Mouse (Mus musculus): ENCODE results near the gene Atg7.
A peak's percentile ranks its signal among the peaks of the same experiment; 100 is the strongest.

The Atg7 gene

DNA sequence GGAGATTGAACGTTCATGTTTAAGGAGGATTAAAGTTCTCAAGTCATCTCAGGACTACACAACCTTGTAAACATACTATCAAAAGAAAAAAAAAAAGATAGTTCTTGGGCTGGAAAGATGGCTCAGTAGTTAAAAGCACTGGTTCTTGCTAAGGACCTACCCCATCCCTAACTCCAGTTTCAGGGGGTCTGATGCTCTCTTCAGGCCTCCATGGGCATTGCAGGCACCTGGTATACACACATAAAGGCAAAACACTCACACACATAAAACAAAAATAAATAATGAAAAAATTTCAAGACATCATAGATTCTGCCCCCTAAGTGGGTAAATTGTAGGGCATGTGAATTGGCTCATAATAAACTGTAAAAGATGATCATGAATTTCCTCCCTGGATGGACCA lies 42.5 kb downstream of the Atg7 start:
- DNase-seq (ENCODE audit: low read depth), result peak; percentile 24

DNA sequence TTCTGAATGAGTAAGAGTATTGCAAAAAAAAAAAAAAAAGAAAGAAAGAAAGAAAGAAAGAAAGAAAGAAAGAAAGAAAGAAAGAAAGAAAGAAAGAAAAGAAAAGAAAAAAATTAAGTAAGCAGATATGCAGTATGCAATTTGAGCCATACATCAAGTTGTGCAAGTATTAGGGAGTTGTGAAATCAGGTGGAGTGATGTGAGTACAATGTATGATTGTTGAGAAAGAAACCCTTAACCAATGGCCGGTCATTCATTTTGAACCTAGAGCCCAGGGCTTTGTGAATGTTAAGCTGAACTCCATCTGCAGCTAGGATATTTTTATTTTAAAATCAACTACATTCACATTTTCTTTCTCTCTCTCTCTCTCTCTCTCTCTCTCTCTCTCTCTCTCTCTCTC lies 44.1 kb downstream of the Atg7 start:
- peak; percentile 81 for DNase-seq (ENCODE audit: low read depth)

DNA sequence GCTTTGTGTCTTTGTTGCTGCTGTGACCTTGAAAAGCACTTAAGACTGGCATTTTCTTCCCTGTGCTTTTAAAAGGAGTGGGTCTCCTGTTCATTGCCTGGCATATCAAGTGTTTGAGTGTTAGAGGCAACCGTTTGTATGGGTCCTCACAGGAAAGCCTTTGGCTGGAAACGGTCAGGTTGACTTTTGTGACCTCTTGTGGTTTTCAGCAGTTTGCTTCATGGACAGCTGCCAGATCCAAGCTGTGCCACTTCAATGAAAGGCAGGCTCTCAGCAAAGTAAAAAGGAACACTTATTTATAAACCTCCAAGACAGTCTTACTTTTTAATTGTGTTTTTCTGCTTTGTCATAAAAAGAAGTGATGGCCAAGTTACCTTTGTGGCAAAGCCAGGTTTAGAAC lies 47.8 kb downstream of the Atg7 start:
- peak; percentile 88 for DNase-seq (ENCODE audit: low read depth)

DNA sequence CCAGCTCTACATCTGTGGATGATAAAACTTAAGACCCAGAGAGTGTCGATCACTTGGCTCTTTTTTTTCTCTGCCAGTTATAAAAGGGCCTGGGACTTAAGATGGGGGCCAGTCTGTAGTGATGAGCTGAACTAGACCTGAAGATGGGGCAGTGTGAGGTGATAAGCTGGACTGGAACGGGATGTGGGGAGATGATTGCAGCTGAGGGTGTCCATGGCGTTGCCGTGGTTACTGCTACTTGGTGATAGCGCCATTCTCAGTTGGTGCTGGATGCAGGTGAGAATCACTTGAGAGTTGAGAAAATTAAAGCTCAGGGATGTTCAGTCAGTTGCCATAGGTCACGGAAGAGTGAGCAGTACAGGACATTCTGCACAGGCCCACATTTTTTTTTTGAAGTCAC lies 48.6 kb downstream of the Atg7 start:
- DNase-seq (ENCODE audit: low read depth), result no peak

DNA sequence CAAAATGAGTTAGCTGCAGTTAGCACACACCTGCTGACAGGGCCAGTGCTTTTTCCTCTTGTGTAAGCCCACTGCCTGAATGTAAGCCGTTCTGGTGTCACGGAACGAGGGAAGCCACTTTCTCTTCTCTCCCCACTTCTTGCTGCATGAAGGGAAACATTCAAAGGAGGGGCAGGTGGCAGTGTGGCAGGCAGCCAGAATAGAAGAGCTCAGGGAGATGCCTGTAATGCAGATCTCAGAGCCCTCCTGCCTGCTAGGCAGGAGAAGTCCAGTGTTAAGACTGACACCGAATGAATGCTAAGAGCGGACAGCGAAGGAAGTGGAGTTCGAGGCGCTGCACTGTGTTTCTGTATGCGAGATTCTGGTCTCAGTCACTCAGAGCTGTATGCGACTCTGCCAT lies 49.8 kb downstream of the Atg7 start:
- no peak for DNase-seq (ENCODE audit: low read depth)

DNA sequence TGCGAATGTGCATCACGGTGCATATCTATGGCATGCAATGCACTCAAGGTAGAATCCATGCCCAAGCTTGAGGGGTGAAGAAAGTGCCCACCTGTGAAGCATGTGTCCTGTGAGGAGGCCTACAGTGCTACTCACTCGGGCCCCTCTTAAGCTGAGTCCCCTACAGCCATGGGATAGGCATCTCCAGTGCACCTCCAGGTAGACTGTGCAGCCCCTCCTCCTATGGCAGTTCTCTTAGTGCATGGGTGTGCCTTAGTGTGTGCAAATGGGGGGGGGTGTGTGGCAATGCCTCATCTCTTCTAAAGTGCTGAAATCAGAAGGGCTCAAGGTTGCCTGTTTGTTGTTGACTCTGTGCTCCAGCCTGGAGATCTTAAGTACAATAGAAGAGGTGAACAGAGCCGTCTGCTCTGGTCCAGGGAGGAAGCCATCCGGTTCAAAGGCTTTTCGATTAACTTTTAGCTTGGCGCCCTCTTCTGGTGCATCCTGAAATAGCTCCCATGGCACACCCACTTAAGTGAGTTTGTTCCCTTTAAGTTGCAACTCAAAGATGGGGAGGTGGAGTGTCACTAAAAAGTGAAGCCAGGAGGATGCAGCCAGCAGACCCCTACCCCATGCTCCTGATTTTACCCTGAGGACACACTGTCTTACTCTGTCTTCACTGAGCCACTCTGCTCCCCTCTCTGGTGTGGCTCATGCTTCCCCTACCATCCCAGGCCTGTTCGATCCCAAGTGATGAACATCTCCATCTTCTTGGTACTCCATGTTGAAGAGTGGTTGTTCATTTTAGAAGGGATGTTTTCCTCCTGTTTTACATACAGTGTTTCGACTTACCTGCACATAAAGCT lies 55.0 kb downstream of the Atg7 start:
- peak; percentile 91 for DNase-seq (ENCODE audit: low read depth)

DNA sequence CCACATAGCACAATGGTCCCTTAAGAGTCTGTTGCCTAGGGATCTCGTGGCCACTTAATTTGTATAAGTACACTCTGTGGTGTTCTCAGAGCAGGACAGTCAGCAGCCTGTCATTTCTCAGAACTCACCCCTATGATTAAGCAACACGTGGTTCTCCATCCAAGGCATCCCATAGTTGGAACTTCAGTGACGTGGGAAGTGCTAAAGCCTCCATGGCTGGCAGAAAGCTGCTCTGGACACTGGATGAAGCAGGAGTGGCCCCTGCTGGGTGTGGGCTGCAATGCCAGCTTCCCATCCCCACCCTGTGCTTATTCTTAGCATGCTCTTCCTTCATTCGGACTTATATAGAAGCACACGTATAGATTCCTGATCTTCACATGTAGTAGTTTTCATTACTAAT lies 55.7 kb downstream of the Atg7 start:
- peak; percentile 76 for DNase-seq (ENCODE audit: low read depth)

DNA sequence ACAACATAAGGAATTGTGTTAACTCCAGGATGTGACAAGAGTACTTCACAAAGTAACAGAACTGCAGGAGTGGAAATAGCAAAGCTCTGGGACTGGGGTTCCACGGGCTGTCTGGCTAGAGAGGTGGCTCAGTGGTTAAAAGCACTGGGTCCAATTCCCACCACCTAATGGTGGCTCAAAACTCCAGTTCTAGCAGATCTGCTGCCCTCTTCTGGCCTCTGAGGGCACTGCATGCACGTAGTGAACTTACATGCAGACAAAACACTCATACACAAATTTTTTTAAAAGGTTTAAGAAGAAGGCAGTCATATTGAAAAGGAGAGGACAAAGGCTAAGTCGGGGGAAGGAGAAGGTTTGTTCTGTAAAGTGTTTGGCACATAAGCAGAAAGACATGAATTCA lies 57.8 kb downstream of the Atg7 start:
- DNase-seq (ENCODE audit: low read depth), result peak; percentile 50

DNA sequence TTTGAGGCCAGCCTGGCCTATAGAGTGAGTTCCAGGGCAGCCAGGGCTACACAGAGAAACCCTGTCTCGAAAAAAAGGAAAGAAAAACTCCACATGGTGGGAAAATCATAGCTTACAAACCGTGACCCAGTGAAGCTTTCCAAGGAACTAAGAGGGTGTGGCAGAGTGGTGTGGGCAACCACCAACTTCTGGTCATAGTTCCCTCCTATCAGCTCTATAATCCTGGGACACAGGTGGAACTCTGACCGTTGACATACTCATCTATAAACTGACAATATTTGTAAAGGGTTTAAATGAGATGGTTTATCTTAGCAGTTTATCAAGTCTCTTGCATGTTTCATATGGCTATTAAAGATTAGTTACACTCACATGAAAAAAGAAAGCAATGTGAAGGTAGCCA lies 64.1 kb downstream of the Atg7 start:
- DNase-seq (ENCODE audit: low read depth), result no peak

DNA sequence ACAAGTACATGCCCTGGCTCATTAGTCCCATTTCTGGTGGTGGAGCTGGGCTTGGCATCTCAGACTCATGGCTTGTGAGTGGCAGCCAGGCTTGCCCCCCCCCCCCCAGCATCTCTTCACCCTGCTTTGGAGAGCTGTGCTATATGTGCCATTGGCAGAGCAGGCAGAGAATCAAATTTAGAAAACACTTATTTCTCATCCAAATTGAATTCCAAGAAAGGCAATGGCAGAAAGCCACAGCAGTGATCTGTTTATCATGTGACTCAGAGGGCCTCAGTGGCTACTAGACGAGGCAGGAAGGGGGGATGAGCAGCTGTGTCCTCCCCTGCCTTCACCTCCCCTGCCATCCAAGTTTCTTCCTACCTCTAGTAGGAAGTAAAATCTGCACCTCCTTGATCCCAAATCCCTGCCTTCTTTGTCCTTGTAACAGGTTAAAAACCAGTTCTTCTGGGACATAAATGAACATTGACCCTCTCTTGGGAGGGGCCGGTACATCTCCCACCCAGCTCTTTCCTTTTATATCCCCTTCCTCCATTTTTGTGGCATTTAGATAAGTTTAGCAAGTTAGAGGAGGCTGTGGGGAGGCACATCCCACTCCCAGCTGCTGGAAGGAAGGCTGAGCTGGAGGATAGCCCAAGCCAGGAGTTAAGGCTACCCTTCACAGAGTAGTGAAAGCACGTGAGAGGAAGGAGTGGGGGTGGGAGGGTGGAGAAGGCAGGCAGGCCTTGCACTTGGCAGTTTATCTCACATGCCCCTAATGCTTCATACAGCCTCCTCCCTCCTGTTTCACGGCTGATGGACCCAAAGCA lies 69.5 kb downstream of the Atg7 start:
- DNase-seq (ENCODE audit: low read depth), result peak; percentile 82

DNA sequence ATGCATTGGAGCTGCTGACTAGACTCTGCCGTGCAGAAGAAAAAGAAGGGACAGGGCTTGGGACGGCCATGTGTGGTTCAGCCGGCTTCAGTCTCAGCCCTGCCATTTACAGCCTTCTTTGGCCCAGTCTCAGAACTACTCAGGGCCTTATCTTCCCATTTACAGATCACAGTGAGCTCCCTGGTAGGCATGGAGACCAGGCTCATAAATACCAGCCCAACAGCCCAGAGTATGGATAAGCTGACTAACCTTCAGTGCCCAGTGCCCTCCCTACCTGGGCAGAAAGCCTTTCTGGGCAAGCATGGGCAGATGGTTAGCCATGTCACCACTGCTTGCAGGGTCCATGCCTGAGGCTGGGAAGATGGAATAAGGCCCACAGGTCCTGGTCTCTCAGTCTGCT lies 70.6 kb downstream of the Atg7 start:
- no peak for DNase-seq (ENCODE audit: low read depth)

DNA sequence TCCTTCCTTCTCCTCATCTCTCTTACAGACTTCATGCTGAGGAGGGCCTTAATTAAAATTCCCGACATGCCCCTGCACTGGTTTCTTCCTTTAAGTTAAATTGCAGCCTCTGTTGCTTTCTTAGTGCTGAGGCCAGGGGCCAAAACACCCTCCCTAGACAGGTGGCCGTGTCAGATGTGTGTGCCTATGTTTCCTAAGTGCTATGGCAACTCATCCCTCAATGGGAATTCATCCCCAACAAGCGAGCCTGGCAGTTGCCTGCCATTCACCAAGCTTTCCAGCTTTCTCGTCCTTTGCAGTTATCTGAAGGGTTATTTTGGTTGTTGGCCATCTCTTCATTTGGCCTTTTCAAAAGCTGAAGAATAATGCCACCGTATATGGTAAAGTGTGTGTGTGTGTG lies 71.8 kb downstream of the Atg7 start:
- no peak for DNase-seq (ENCODE audit: low read depth)

DNA sequence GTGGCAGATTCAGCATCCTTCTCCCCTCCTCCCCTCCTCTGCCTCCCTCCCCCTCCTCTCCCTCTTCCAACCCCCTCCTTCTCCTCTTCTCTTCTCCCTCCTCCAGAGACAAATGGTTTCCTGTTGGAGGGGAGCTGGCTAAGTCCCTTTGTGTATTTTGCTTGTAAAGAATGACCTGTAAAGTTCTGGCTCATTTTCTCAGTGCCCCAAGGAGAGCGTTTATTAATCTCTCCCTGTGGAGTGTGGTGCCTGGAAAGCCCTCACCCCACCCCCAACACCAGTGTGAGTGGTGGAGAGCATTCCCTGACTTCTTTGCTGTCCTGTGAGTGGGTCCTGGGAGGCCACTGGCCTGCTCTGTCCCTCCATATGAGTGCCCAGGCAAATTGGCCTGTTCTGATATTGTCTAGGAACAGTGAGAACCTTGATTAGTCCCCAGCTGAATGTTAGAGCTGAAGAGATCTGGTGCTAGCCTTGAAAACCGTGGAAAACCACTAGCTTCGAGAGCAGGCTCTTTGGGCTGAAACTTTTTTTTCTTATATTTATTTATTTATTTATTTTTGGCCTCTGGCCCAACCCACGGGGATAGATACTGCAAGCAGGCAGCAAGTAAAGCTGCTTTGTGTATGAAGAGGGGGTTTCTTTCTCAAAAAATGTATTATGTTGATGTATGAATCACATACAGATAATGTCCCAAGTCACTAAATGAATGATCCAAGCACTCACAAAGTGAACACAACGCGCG lies 72.6 kb downstream of the Atg7 start:
- DNase-seq (ENCODE audit: low read depth), result peak; percentile 58

DNA sequence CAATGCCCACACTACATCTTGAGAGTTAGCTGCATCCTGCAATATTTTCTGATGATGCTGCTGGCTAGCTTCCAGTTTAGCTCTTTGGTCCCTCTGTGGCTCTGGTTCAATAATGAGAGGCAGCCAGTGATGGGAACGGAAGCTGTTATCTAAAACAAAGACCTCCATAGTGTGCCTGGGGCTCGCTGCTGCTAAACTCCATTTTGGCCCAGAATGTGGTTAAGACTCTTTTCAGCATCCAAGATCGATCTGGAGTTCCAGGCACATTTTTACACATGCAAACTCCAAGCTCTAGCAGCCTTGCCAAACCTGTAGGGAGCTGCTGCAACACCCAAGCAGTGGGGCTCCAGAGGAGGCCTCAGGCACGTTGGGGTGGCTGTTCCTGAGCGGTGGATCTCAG lies 76.2 kb downstream of the Atg7 start:
- no peak for DNase-seq (ENCODE audit: low read depth)

DNA sequence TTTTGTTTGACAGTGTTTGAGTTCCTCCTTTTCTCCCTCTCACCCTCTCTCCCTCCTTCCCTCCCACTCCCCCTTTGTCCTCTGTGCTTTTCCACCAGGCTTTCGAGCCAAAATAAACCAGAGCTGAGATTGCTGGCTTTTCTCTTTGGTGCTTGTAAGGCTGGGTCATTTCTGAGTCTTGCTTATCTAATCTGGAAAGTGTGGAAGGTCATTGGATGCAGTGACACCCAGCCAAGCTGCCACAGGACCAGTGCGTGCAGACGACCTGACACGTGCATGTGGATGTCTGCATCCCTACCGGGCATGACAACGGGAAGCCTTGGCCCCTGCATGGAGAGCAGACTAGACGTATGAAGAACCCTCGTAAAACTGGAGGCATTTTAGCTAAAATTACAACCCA lies 76.8 kb downstream of the Atg7 start:
- no peak for DNase-seq (ENCODE audit: low read depth)

DNA sequence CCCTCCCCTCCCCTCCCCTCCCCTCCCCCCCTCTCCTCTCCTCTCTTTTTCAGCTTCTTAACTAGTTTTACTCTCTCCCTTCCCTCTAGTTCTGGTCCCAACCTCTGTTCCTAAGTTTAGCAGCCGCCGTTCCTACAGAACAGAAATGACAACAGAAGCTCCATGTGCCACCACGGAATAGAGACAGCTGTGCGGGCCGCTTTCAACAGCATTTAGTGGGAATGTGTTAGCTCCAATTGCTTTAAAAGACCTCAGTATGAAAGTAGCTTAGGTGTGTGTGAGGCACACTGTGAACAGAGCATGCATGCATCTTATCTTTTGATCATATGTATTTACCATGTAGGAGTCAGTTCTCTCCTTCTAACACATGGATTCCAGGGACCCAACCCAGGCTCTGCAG lies 79.1 kb downstream of the Atg7 start:
- DNase-seq (ENCODE audit: low read depth), result no peak

DNA sequence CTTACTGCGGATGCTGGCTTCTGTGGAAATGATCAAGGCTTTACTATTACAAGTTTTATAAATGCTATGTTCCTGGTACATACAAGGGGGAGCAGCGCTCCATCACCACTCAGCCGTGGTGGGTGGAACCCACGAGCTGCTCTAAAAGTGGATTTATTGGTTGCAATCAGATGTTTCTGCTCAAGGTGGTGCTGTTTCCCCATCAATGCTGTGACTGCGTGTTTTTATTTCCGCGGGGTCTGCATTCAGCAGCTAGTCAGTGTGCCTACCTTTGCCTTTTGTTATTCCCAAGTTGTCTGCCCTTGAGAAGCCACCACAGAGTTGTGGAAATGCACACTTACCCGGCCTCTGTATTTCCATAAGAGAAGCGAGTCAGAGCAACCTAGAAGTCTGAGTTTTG lies 81.0 kb downstream of the Atg7 start:
- DNase-seq (ENCODE audit: low read depth), result peak; percentile 84

DNA sequence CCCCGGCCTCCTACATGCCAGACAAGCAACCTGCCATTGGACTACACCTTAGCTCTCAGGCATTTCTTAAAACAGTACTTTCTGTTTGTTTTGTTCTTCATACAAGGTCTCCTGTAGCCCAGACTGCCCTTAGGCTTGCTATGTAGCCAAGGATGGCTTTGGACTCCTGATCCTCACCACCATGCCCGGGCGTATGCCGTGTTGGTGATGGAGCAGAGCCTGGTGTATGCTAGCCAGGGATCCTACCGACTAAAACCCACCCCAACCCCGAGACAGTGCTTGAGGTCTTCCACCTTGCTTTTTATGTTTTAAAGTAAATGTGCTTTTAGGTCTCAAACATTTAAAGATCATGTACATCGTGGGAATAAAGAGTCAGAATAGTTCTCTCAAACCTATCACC lies 81.5 kb downstream of the Atg7 start:
- no peak for DNase-seq (ENCODE audit: low read depth)

DNA sequence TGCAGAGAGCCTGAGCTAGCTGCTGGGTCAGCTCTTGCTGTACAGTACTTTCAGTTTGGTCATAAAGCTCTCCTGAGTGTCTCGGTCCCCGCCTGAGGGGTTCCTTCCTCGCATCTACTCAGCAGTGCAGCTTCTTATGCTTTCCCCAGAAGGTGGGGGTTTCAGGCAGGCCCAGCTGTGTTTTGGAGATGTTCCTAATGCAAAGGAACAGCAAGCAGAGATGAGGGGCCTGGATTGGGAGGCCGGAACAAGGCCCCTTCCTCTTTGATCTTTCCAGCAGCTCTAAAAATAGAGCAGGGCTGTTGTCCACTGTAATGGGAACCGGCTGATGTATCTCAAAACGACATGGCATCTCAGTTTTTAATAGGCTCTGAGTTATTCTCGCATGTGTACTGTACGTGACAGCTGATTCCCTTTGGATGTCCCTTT lies 82.3 kb downstream of the Atg7 start:
- DNase-seq (ENCODE audit: low read depth), result no peak

DNA sequence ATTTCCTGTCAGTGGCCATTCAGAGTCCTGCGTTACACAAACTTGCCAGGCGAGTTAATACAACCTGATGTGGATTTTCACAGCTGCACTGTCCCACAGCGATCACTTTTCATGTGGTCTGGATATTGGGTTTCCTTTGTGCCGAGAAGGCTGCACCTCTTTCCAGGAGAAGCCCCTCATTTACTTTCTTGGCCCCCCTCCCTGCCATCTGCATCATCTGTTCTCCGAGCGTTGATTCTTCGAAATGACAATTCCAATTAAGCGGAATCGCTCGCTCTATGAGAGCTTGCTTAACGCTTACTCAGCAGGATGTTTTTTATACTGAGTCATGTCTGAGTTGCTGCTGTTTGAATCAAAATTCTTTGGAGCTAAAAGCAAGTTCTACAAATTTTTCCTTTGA lies 83.8 kb downstream of the Atg7 start:
- DNase-seq (ENCODE audit: low read depth), result peak; percentile 59

DNA sequence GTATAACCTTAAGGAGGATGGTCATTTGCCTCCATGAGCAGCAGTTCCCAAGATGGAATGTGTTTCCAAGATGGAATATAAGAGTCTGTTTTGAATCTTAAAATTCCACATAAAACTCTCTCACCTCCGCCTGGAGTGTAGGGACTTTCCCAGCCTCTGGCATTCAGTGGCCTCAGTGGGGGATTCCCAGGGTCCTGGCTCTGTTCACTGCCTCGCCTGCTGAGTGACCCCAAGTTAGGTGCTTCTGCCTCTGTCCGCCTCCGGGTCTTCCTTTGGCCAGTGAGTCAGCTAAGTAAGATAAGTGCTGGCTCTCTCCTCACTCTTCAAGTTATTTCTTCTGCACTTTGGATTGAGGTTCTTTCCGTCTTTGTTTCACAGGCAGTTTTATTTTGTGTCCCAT lies 90.3 kb downstream of the Atg7 start:
- peak; percentile 58 for DNase-seq (ENCODE audit: low read depth)

DNA sequence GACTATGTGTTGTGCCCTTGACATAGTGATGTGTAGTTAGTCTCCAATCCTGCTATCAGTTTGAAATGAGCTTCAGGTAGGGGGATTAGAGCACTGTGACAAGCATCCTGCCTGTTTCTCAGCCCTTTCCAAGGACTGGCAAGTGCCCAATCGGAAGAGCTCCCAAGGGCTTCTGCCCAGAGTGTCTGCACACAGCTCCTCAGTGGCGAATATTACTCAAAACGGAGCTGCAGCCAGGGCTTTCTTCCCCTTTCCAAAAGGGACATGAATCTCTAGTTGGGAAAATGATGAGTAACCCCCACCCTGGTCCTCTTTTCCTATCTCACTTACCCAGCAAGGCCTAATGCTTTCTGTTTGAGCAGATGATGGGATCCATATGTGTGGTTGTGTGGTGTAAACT lies 90.8 kb downstream of the Atg7 start:
- DNase-seq (ENCODE audit: low read depth), result peak; percentile 47

DNA sequence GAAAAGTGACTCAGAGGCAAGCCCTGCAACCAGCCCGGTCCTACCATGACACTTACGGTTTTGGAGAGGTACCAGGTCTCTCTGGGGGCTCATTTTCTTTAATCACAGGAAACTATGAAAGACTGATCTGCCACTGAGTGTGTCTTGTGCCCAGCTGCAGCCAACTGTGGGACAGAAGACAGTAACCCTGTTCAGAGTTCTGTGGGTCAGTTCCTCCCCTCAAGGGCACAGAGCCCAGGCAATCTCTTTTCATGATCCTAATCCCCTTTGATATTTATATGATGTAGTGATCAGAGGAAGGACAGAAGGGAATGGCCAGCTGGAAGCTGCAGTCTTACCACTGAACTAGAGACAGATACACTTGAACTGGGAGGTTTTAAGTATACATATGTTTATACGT lies 92.2 kb downstream of the Atg7 start:
- no peak for DNase-seq (ENCODE audit: low read depth)
